Mouse (Mus musculus) cerebellum, adult 2 months (tissue): ENCODE data around the gene Rsu1.

Source experiments
- CTCF ChIP-seq: fragments of 200-500 bp; IDR thresholded peaks from 2 replicates; pipeline ENCODE4 v1.5.1; 2011; ENCODE audit warnings: low read depth, mild to moderate bottlenecking, control low read depth, low read length, moderate library complexity, borderline replicate concordance; ENCODE audit not compliant: insufficient read depth
- POLR2A ChIP-seq: fragments of 200-500 bp; IDR thresholded peaks from 2 replicates; pipeline ENCODE4 v1.6.1; 2011; ENCODE audit warnings: low read length, control low read depth, borderline replicate concordance; ENCODE audit not compliant: insufficient read depth

GRCm38 (mm10) chr2:13044555-13044954 is 226.7 kb downstream of the Rsu1 start:
- TF ChIP-seq CTCF (no peak), POLR2A (no peak)
